Mouse (Mus musculus) hindbrain, embryonic 14.5 days (tissue): ENCODE results near the gene Foxp1. TPM values are rescaled to one million over a fixed set of nuclear protein-coding genes. Genes with fewer than 3 reads are reported as not detected.

Experiments
- ATAC-seq: fragments of 200-750 bp; cut with Nextera tagmentation; 2 replicates; pipeline ENCODE4 v1.8.0; 2017; ENCODE audit warnings: moderate number of reproducible peaks, mild to moderate bottlenecking, moderate TSS enrichment, moderate library complexity; ENCODE audit not compliant: low FRiP score
- DNase-seq: peaks from one replicate; pipeline ENCODE4 v3.0.0-alpha.2; 2015; ENCODE audit warnings: low spot score
- H3K27ac ChIP-seq: fragments of 300-500 bp; sonication (generic); 2 replicates; pipeline ENCODE4 v1.5.1; 2014; ENCODE audit warnings: mild to moderate bottlenecking, moderate library complexity
- H3K27me3 ChIP-seq: fragments of 300-500 bp; sonication (generic); 2 replicates; pipeline ENCODE4 v1.6.1; 2014; ENCODE audit warnings: mild to moderate bottlenecking, low read length, mixed read lengths; ENCODE audit not compliant: control insufficient read depth, insufficient read depth
- H3K36me3 ChIP-seq: fragments of 300-500 bp; sonication (generic); replicated peaks from 2 replicates; pipeline ENCODE4 v1.6.1; 2014; ENCODE audit not compliant: control insufficient read depth, insufficient read depth
- H3K4me1 ChIP-seq: fragments of 300-500 bp; sonication (generic); replicated peaks from 2 replicates; pipeline ENCODE4 v1.6.1; 2014; ENCODE audit warnings: antibody characterized with exemption, low read length, mixed read lengths; ENCODE audit not compliant: control insufficient read depth, insufficient read depth
- H3K4me2 ChIP-seq: fragments of 300-500 bp; sonication (generic); replicated peaks from 2 replicates; pipeline ENCODE4 v1.6.1; 2014; ENCODE audit warnings: mild to moderate bottlenecking, moderate library complexity
- H3K4me3 ChIP-seq: fragments of 300-500 bp; sonication (generic); replicated peaks from 2 replicates; pipeline ENCODE4 v1.5.1; 2014; ENCODE audit warnings: mild to moderate bottlenecking, low read length
- H3K9ac ChIP-seq: fragments of 300-500 bp; sonication (generic); 2 replicates; pipeline ENCODE4 v1.6.1; 2014
- H3K9me3 ChIP-seq: fragments of 300-500 bp; sonication (generic); 2 replicates; pipeline ENCODE4 v1.6.1; 2016; ENCODE audit warnings: low read length; ENCODE audit not compliant: control insufficient read depth
- WGBS: fragments of 180-500 bp; shearing (Covaris S2); extraction: QIAGEN DNeasy Blood & Tissue Kit; methylation state at CpG from one replicate; pipeline ENCODE4 v1.1.7; 2014; 5-methylcytosine and 5-hydroxymethylcytosine counted together
- polyA plus RNA-seq: library from polyadenylated mRNA; unstranded; fragments of >200 nt; fragmentation: Nextera tagmentation; extraction: Ambion mirVana; gene quantifications from 2 replicates; pipeline ENCODE4 v1.2.1, GENCODE M21; 2014

The Foxp1 gene
- polyA plus RNA-seq, 1 experiment from 2014 or later = 68.3 TPM

- H3K4me2 ChIP-seq = no peak overlapping the region
- DNase-seq = no peak
- no peak overlapping the region for H3K4me3 ChIP-seq
- no peaks in the 10 kb centered on the region for H3K4me1 ChIP-seq
- no peak for ATAC-seq
- H3K27ac ChIP-seq = no peak overlapping the region
- H3K9me3 ChIP-seq = no peaks in the 10 kb centered on the region
- H3K36me3 ChIP-seq = no peaks in the 10 kb centered on the region
- 93% methylated on average over 6 of the region's 6 CpGs for WGBS
- no peaks in the 10 kb centered on the region for H3K27me3 ChIP-seq
- no peak overlapping the region for H3K9ac ChIP-seq
Observed at GRCm38 (mm10) chr6:99300235-99300634, 222.3 kb downstream of the Foxp1 start.

DNA sequence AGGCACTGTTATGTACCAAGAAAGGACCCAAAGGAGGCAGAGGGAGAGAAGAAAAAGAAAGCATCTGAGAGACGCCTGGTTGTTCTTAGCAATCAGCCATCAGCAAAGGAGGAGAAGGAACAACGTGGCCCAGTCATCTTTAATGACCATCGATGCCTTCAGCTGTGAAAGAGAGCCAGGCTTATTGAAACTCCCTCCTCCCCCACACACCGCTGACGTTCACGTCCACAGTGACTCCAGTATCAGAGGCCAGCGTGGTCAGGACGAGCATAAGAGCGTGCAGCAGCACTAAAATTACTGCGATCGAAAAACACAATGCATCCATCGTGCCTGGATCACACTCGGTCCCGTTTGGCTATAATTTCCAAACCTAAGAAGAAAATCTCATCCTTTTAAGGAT, 223.3 kb downstream of the Foxp1 start:
- ATAC-seq (no peak), DNase-seq (no peak)
- no peak overlapping the region for H3K4me3 ChIP-seq
- H3K27ac ChIP-seq = no peak overlapping the region
- WGBS = 68% methylated on average over 14 of the region's 14 CpGs
- no peak overlapping the region for H3K4me2 ChIP-seq
- no peaks in the 10 kb centered on the region for H3K27me3 ChIP-seq
- no peaks in the 10 kb centered on the region for H3K4me1 ChIP-seq
- H3K36me3 ChIP-seq = no peaks in the 10 kb centered on the region
- H3K9ac ChIP-seq = no peak overlapping the region
- no peaks in the 10 kb centered on the region for H3K9me3 ChIP-seq

GRCm38 (mm10) chr6:99297535-99297934, 225.0 kb downstream of the Foxp1 start:
- Histone ChIP-seq H3K27ac (no peak overlapping the region), H3K27me3 (no peaks in the 10 kb centered on the region), H3K4me1 (no peaks in the 10 kb centered on the region), H3K36me3 (no peaks in the 10 kb centered on the region), H3K4me2 (no peak overlapping the region), H3K9ac (no peak overlapping the region), H3K9me3 (no peaks in the 10 kb centered on the region), H3K4me3 (no peak overlapping the region)
- DNase-seq (no peak), ATAC-seq (no peak)
- 95% methylated on average over 5 of the region's 5 CpGs for WGBS

- no peak for DNase-seq
- H3K4me2 ChIP-seq = no peak overlapping the region
- H3K27me3 ChIP-seq = no peaks in the 10 kb centered on the region
- WGBS = 84% methylated on average over 8 of the region's 8 CpGs
- no peaks in the 10 kb centered on the region for H3K9me3 ChIP-seq
- H3K4me1 ChIP-seq = no peaks in the 10 kb centered on the region
- H3K27ac ChIP-seq = no peak overlapping the region
- H3K4me3 ChIP-seq = no peak overlapping the region
- H3K36me3 ChIP-seq = no peaks in the 10 kb centered on the region
- H3K9ac ChIP-seq = no peak overlapping the region
- ATAC-seq = no peak
Observed at GRCm38 (mm10) chr6:99295495-99295894, 227.0 kb downstream of the Foxp1 start.

- H3K9ac ChIP-seq = no peak overlapping the region
- no peak overlapping the region for H3K4me3 ChIP-seq
- 59% methylated on average over 4 of the region's 4 CpGs for WGBS
- DNase-seq (no peak), ATAC-seq (no peak)
- no peaks in the 10 kb centered on the region for H3K27me3 ChIP-seq
- no peak overlapping the region for H3K4me2 ChIP-seq
- no peaks in the 10 kb centered on the region for H3K9me3 ChIP-seq
- no peaks in the 10 kb centered on the region for H3K36me3 ChIP-seq
- no peaks in the 10 kb centered on the region for H3K4me1 ChIP-seq
- no peak overlapping the region for H3K27ac ChIP-seq
Observed at GRCm38 (mm10) chr6:99289220-99289619, 233.3 kb downstream of the Foxp1 start.

DNA sequence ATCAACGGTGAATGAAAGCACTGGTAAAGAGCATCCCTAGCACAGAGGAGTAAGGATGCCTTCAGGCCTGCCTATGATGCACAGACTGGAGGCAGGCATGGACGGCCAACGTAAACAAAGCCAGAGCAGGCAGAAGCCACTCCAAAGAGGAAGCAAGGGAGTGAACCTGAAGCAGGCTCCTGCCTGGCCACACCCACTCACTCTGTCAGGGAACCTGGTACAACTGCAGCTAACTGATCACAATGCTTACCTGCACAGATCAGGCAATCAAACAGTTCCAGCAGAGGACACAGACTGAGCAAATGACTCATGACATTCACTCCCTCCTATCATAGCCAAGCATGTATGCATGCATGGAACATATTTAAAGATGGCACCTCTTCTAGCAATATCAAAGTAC, 237.5 kb downstream of the Foxp1 start:
- no peak overlapping the region for H3K4me2 ChIP-seq
- no peak overlapping the region for H3K27ac ChIP-seq
- 74% methylated on average over 3 of the region's 3 CpGs for WGBS
- ATAC-seq = no peak
- no peaks in the 10 kb centered on the region for H3K27me3 ChIP-seq
- no peaks in the 10 kb centered on the region for H3K9me3 ChIP-seq
- no peak overlapping the region for H3K4me3 ChIP-seq
- no peaks in the 10 kb centered on the region for H3K36me3 ChIP-seq
- H3K4me1 ChIP-seq = no peaks in the 10 kb centered on the region
- no peak for DNase-seq
- no peak overlapping the region for H3K9ac ChIP-seq

- H3K9me3 ChIP-seq = no peaks in the 10 kb centered on the region
- ATAC-seq (no peak), DNase-seq (no peak)
- no peaks in the 10 kb centered on the region for H3K36me3 ChIP-seq
- H3K27ac ChIP-seq = no peak overlapping the region
- no peaks in the 10 kb centered on the region for H3K27me3 ChIP-seq
- WGBS = 83% methylated on average over 4 of the region's 4 CpGs
- no peak overlapping the region for H3K4me3 ChIP-seq
- H3K4me1 ChIP-seq = no peaks in the 10 kb centered on the region
- H3K4me2 ChIP-seq = no peak overlapping the region
- no peak overlapping the region for H3K9ac ChIP-seq
Observed at GRCm38 (mm10) chr6:99284019-99284418, 238.5 kb downstream of the Foxp1 start.

GRCm38 (mm10) chr6:99282866-99283657, 239.5 kb downstream of the Foxp1 start:
- Histone ChIP-seq H3K27me3 (no peaks in the 10 kb centered on the region), H3K9ac (no peak overlapping the region), H3K4me2 (no peak overlapping the region), H3K27ac (no peak overlapping the region), H3K4me1 (no peaks in the 10 kb centered on the region), H3K4me3 (no peak overlapping the region), H3K36me3 (no peaks in the 10 kb centered on the region), H3K9me3 (no peaks in the 10 kb centered on the region)
- ATAC-seq (peak; percentile 31; the same call in 1 of the 2 replicates), DNase-seq (no peak)
- WGBS = 31% methylated on average over 15 of the region's 15 CpGs

GRCm38 (mm10) chr6:99281433-99281832, 241.1 kb downstream of the Foxp1 start:
- Histone ChIP-seq H3K9ac (no peak overlapping the region), H3K9me3 (no peaks in the 10 kb centered on the region), H3K36me3 (no peaks in the 10 kb centered on the region), H3K27me3 (no peaks in the 10 kb centered on the region), H3K27ac (no peak overlapping the region), H3K4me3 (no peak overlapping the region), H3K4me2 (no peak overlapping the region), H3K4me1 (no peaks in the 10 kb centered on the region)
- no peak for ATAC-seq
- 96% methylated on average over 9 of the region's 9 CpGs for WGBS
- no peak for DNase-seq

GRCm38 (mm10) chr6:99280619-99281018, 241.9 kb downstream of the Foxp1 start:
- H3K27ac ChIP-seq = no peak overlapping the region
- no peaks in the 10 kb centered on the region for H3K9me3 ChIP-seq
- H3K27me3 ChIP-seq = no peaks in the 10 kb centered on the region
- DNase-seq (no peak), ATAC-seq (no peak)
- H3K4me3 ChIP-seq = no peak overlapping the region
- no peak overlapping the region for H3K9ac ChIP-seq
- H3K4me2 ChIP-seq = no peak overlapping the region
- H3K36me3 ChIP-seq = no peaks in the 10 kb centered on the region
- 72% methylated on average over 5 of the region's 5 CpGs for WGBS
- H3K4me1 ChIP-seq = no peaks in the 10 kb centered on the region
